Mouse (Mus musculus): ENCODE data around the gene Inip.

The Inip gene

GRCm38 (mm10) chr4:59761365-59761729 lies 40.0 kb downstream of the Inip start:
- CTCF ChIA-PET, result interaction anchor here (0.6 to 2.8 kb wide), 36 partner anchors 9 to 1810 kb away, joined by 3 to 13 read pairs (median 6); partner anchors contain the start of gene Snx30 (in 1 of the 4)
- POLR2A ChIA-PET, result interaction anchor here in 1 of 4 experiments (0.7 to 1.7 kb wide), 5 partner anchors 10 to 326 kb away, joined by 3 to 6 read pairs (median 3); no protein-coding TSS in a partner anchor

GRCm38 (mm10) chr4:59760636-59761364 lies 40.6 kb downstream of the Inip start:
- CTCF ChIA-PET, result interaction anchor here (0.6 to 2.8 kb wide), 52 partner anchors 9 to 1811 kb away, joined by 3 to 13 read pairs (median 4); partner anchors contain the start of gene Snx30 (in 1 of the 4)
- POLR2A ChIA-PET, result interaction anchor here in 3 of 4 experiments (0.7 to 1.7 kb wide), 9 partner anchors 11 to 326 kb away, joined by 3 to 6 read pairs (median 3); partner anchors contain the start of gene E130308A19Rik (in 2 of the 3)

DNA sequence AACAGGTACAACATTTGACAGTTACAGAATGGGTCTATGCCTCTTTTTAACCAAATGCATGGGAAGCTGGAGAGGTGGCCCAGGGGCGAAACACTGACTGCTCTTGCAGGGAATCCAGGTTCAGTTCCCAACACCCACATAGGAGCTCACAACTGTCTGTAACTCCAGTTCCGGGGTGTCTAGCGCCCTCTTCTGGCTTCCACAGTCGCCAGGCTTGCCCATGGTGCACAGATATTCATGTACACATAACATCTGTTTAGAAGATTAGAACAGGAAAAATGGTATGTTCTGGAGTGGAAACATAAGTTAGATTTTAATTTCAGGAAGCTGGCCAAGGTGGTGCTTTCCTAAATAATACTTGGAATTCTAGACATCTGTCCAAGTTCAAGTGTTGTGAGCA lies 41.4 kb downstream of the Inip start:
- ChIA-PET CTCF (interaction anchor here (0.5 to 2.8 kb wide), 30 partner anchors 10 to 900 kb away, joined by 3 to 13 read pairs (median 4); no protein-coding TSS in a partner anchor), POLR2A (interaction anchor here (0.6 to 1.7 kb wide), 9 partner anchors 12 to 181 kb away, joined by 3 to 5 read pairs (median 3); partner anchors contain the start of gene E130308A19Rik (in 2 of the 4))

GRCm38 (mm10) chr4:59757452-59758435 lies 43.6 kb downstream of the Inip start:
- CTCF ChIA-PET, result interaction anchor here in 2 of 4 experiments (0.6 kb wide), 3 partner anchors 71 to 436 kb away, joined by 3 to 4 read pairs (median 3); no protein-coding TSS in a partner anchor

DNA sequence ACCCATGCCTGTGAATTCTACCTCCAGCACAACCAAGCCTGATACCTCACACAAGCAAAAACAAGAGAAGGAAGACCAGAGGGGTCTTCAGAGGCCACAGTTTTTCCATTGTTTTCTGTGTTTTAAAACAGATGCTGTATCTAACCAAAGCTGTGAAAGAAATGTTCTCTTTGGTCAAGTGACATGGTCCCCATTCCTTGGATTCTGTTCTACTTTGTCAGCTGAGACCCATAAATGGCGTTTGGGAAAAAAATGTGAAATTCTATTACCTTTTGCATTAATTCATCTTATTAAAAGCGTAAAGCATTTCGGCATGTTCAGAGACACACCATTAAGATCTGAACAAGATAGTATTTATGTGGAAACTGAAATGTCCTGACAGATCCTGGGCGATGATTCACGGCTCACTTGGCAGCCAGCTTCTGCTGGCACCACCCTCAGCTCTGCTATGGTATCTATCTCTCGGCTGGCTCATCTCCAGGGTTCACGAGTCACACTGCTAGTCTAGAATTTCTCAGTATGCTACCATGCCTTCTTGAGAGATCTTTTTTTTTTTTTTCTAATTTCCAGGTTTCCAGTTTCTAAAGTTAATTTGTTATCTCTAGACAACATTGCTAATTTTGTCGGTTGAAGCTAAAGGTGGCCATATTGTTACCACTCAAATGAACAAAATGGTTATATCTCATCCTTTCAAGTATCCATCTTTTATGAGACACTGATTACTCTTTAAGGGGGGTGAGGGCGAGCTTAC lies 44.9 kb downstream of the Inip start:
- POLR2A ChIA-PET, result interaction anchor here in 2 of 4 experiments (0.6 to 1.5 kb wide), 4 partner anchors 8 to 354 kb away, joined by 3 to 4 read pairs (median 3); no protein-coding TSS in a partner anchor
- CTCF ChIA-PET, result interaction anchor here in 1 of 4 experiments (0.6 to 0.7 kb wide), 2 partner anchors 72 to 113 kb away, joined by 3 read pairs; no protein-coding TSS in a partner anchor

More at GRCm38 (mm10) chr4:59757452-59758435, 43.6 kb downstream of the Inip start:
- POLR2A ChIA-PET, result interaction anchor here in 2 of 4 experiments (0.6 to 1.6 kb wide), 7 partner anchors 10 to 584 kb away, joined by 3 to 4 read pairs (median 3); no protein-coding TSS in a partner anchor

DNA sequence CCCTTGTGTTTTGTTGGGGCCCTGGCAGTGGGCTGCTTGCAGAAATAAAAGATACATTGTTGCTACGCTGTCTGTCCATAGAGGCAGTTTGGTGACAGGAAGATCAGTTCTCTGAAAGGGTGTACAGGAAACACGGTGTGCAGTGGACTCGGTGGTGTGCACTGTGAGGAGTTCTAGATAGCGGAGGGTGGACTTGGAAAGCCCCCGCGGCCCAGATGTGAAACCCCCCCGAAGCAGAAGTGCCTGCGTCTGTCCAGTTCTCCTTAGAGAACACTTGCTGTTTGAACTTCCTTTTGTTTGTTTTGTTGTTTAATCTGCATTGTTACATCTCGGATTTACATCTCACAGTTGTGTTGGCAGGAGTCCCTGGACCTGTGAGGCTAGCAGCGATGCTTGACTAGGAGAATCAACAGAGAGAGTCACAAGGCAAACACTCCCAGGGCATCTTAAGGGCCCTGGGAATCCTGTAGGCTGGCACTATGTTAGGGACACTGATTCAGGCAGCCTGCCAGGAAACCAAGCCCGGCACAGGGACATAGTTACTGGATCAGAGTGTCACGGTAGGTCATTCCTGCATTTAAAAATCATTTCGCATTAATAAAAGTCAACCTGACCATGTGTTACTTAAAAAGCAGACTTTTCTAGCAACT lies 47.8 kb downstream of the Inip start:
- ChIA-PET POLR2A (no interaction called here), CTCF (no interaction called here)

- CTCF ChIA-PET, result interaction anchor here in 2 of 4 experiments (0.7 to 2.0 kb wide), 2 partner anchors 20 to 33 kb away, joined by 3 to 10 read pairs; no protein-coding TSS in a partner anchor
- POLR2A ChIA-PET, result interaction anchor here in 2 of 4 experiments (0.6 to 1.8 kb wide), 2 partner anchors 113 to 168 kb away, joined by 4 read pairs; partner anchors contain the start of gene E130308A19Rik (in 1 of the 2)
Measured at GRCm38 (mm10) chr4:59739882-59740281, 61.5 kb downstream of the Inip start.

- POLR2A ChIA-PET, result interaction anchor here in 2 of 4 experiments (0.6 to 1.8 kb wide), 5 partner anchors 10 to 167 kb away, joined by 3 to 5 read pairs (median 4); partner anchors contain the start of gene E130308A19Rik (in 1 of the 2)
- CTCF ChIA-PET, result interaction anchor here (0.7 to 2.0 kb wide), 8 partner anchors 21 to 170 kb away, joined by 3 to 10 read pairs (median 3); no protein-coding TSS in a partner anchor
Measured at GRCm38 (mm10) chr4:59739321-59739720, 62.1 kb downstream of the Inip start.

- ChIA-PET CTCF (no interaction called here), POLR2A (interaction anchor here in 1 of 4 experiments (1.5 kb wide), 1 partner anchor 10 kb away, joined by 3 read pairs; no protein-coding TSS in a partner anchor)
Measured at GRCm38 (mm10) chr4:59731544-59731943, 69.8 kb downstream of the Inip start.

GRCm38 (mm10) chr4:59728839-59729238 lies 72.5 kb downstream of the Inip start:
- ChIA-PET CTCF (interaction anchor here in 1 of 4 experiments (0.5 kb wide), 1 partner anchor 32 kb away, joined by 10 read pairs; no protein-coding TSS in a partner anchor), POLR2A (interaction anchor here in 2 of 4 experiments (0.6 to 1.4 kb wide), 3 partner anchors 42 to 200 kb away, joined by 3 to 4 read pairs (median 3); no protein-coding TSS in a partner anchor)

DNA sequence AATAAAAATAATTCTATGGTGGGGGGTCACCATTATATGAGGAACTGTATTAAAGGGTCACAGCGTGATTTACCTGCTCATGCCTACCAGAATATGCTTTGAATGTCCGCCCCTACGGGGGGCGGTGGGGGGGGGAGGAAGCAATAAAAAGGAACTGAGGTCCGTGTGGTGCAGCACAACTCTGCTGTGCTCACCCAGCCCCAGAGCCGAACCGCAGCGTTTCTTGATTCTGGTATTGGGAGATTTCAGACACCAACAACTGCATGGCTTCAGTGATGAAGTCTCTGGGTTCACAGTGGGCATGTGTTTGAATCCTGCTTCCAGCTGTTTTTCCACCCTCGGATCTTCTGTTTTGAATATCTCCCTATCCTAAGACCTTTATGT lies 73.5 kb downstream of the Inip start:
- ChIA-PET POLR2A (interaction anchor here in 1 of 4 experiments (1.4 kb wide), 1 partner anchor 106 kb away, joined by 3 read pairs; no protein-coding TSS in a partner anchor), CTCF (interaction anchor here in 1 of 4 experiments (0.5 kb wide), 1 partner anchor 33 kb away, joined by 3 read pairs; no protein-coding TSS in a partner anchor)

- POLR2A ChIA-PET, result no interaction called here
- CTCF ChIA-PET, result no interaction called here
Measured at GRCm38 (mm10) chr4:59727187-59727877, 74.1 kb downstream of the Inip start.

DNA sequence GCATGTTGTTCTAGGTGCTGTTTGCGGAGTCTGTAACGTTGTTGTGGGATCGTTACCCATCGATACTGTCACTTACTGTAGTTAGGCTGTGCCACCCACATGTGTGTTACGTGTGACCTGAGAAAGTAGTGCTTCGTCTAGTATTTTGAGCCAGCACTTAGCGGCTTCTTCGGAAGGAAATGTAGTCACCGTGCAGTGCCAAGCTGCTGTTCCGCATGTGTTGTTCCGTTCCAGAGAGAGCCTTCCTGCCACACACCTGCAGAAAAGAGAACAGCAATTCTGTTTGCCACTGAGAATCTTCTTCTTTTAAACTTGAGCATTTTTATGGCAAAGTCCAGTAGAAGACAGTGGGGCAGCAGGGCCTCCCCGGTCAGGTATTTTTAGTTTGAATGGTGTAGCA lies 74.9 kb downstream of the Inip start:
- CTCF ChIA-PET, result interaction anchor here in 1 of 4 experiments (0.6 kb wide), 1 partner anchor 123 kb away, joined by 3 read pairs; no protein-coding TSS in a partner anchor
- POLR2A ChIA-PET, result no interaction called here

DNA sequence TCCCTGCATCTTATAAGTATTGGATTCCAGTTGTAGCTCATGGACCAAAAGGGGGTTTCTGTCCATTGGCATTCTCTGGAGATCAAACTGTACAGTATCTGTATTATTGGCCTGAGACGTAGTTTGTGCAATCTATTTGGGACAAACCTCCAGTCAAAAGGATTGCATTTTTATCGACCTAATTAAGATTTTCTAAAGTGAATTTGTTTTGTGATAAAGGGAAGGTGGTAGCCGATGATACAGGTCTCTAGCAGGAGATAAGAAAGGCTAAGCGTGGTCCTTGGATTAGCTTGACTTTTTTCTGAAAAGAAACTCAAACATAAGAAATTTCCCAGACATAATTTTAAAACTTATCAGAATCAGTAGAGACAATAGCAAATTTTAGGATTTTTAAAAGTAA lies 75.8 kb downstream of the Inip start:
- POLR2A ChIA-PET, result interaction anchor here in 1 of 4 experiments (0.7 to 1.2 kb wide), 2 partner anchors 9 to 21 kb away, joined by 3 read pairs; no protein-coding TSS in a partner anchor
- CTCF ChIA-PET, result no interaction called here

DNA sequence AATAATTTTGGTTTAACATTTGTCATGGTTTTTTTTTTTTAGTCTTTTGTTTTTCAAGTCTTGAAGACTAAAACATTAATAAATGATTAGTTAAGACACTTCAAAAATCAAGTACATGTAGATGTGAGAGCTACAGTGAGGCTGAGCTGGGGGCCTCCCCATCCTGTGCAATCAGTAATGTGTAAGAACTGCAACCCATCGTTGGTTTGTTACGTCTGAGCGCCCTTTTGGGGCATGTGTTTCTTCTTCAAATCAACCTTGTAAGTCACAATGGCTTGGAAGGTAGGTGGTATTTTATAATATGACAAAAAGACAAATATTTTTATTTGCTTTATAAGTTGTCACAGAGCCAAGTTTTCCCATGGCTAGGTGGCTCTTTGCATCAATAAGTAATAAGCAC lies 79.6 kb downstream of the Inip start:
- POLR2A ChIA-PET, result interaction anchor here in 2 of 4 experiments (0.7 to 0.9 kb wide), 4 partner anchors 9 to 681 kb away, joined by 3 to 4 read pairs (median 3); no protein-coding TSS in a partner anchor

More for the DNA sequence above, 79.6 kb downstream of the Inip start:
- CTCF ChIA-PET, result interaction anchor here in 1 of 4 experiments (1.7 kb wide), 1 partner anchor 38 kb away, joined by 4 read pairs; no protein-coding TSS in a partner anchor

Measured in embryonic stem cell, embryonic (primary cell).